Mouse (Mus musculus) brown adipose tissue, adult 24 weeks (tissue): ENCODE data around the gene Nrxn2. TPM values are rescaled to one million over a fixed set of nuclear protein-coding genes. Genes with fewer than 3 reads are reported as not detected.

Experiments
- H3K27ac ChIP-seq: fragments of 200-500 bp; replicated peaks from 2 replicates; pipeline ENCODE4 v1.5.1; 2012; ENCODE audit warnings: low read depth, mild to moderate bottlenecking, low read length
- H3K4me1 ChIP-seq: fragments of 200-500 bp; 2 replicates; pipeline ENCODE4 v1.6.1; 2012; ENCODE audit warnings: low read length, mixed read lengths; ENCODE audit not compliant: control insufficient read depth, insufficient read depth, insufficient read length
- H3K4me3 ChIP-seq: fragments of 200-500 bp; 2 replicates; pipeline ENCODE4 v1.5.1; 2012; ENCODE audit warnings: low read depth, mild to moderate bottlenecking, low read length, moderate library complexity; ENCODE audit not compliant: insufficient read depth
- polyA plus RNA-seq: library from polyadenylated mRNA; stranded (reverse); fragments of >200 nt; gene quantifications from 2 replicates; pipeline ENCODE4 v1.2.4, GENCODE M21; 2012; ENCODE audit not compliant: missing spikeins, insufficient read depth, insufficient read length

The Nrxn2 gene
- polyA plus RNA-seq, 1 experiment = 1.1 TPM

DNA sequence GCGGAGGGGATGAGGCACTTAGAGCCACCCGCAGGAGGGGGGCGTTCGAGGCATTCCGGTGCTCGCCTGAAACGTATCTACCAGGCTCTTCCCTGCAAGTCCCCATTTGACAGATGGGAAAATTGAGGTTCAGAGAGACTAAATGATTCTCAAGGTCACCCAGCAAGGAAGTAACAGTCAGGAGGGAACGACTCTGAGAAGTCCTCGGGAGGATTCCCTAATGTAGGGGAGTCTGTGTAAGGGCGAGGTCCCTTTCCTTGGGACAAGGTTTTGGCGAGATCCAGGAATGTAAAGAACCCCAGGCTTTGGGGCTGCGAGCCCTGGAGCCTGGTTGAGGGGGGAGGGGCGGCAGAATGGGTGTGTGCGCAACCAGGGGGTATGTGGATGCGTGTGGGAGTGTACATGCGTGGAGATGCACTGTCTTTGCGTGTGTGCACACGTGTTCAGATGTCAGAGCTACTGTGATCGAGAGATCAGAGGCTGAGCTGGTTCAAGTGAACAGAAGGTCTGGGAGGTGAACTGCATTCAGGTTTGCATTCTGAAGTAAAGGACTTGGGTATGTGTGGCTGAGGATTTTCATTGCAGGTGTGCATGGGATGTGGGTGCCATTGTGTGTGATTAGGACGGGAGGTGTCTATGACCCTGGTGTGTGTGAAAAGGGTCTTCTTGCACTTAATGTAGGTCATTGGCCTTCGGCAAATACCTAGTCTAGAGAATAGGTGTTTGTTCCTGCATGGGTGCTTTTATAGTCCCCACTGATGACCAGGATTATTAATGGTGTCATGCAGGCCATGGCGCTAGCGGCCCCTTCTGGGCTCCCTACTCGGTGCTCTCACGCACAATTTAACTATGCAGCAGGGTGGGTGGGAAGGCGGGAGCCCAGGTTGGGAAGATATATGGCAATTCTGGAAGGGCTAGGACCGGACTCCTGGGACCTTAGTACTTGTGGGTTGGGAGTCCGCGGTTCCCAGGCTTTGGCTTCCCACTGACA is 18.1 kb upstream of the Nrxn2 start:
- Histone ChIP-seq H3K4me3 (peak overlapping the region; percentile 78), H3K27ac (peak overlapping the region; percentile 85), H3K4me1 (peaks cover 2% of the 10 kb centered on the region; the same call in 1 of the 2 replicates)

DNA sequence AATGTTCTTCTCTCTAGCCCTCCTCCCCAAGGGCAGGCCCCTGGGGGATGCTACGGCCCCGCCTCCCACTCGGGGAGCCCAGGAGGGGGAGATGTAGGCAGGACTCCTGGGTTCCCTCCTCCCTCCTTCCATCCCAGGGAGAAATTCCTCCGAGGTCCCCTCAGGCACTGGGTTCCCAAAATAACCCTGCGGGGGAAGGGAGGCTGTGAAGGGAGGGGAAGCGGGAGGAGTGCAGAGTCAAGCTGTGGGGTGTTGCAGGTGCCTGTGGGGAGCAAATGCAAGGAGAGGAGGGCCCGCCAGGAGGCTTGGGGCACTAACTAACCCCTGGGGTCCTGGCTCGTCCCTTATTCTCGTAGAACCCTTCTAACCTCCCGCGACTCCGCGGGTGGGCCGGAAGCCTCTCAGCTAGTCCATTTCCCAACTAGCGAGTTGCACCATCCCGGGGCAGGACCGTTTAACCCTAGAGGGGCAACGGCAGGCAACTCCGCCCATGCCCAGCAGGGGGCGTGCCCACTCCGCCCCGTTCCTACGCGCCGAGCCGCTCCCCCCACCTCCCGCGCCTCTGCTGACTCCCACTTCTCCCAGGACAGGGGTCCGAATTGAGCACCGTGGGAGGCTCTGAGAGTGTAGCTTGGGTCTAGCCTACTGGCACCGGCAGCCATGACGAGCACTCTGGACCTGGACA is 17.3 kb upstream of the Nrxn2 start:
- peak overlapping the region; percentile 78 for H3K4me3 ChIP-seq
- H3K4me1 ChIP-seq = peaks cover 2% of the 10 kb centered on the region; the same call in 1 of the 2 replicates
- H3K27ac ChIP-seq = peak overlapping the region; percentile 80

DNA sequence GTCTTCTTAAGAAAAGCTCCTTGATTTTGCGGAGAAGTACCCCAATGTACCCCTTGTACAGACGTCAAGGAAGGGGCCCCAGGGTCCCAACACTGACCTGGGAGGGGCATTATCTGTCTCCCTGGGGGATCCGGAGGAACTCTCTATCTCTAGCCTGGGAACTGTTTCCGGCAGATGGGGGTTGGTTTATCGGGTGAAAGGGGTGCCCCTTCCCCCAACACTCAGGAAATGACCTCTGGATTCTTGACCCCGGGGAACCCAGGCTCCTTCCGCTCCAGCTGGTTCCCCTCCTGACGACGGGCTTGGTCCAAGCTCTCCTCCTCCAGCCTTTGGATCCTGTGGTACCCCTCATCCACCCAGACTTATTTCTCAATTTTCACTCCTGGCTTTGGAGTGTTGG is 16.6 kb upstream of the Nrxn2 start:
- Histone ChIP-seq H3K4me3 (peak overlapping the region; percentile 78), H3K27ac (peak overlapping the region; percentile 71), H3K4me1 (peaks cover 2% of the 10 kb centered on the region; the same call in 1 of the 2 replicates)

DNA sequence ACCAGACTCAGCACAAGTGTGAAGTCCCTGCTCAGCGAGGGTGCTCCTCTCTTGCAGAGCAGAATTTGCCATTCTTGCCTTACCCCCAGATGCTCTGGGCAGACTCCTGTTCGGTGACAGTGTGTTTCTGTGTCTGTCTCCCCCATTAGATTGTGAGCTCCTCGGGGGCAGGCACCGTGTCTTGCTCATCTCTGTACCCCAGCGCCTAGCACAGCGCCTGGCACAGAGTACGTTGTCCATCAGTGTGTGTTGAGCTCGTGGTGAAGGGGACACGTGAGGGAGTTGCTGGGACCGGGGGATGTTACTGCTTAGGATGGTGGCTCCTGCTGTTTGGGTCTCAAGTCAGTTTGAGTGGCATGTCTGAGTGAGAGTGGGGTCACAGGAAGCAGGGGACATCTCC is 14.7 kb upstream of the Nrxn2 start:
- no peak overlapping the region for H3K4me3 ChIP-seq
- H3K27ac ChIP-seq = no peak overlapping the region
- no peaks in the 10 kb centered on the region; the same call in 1 of the 2 replicates for H3K4me1 ChIP-seq

DNA sequence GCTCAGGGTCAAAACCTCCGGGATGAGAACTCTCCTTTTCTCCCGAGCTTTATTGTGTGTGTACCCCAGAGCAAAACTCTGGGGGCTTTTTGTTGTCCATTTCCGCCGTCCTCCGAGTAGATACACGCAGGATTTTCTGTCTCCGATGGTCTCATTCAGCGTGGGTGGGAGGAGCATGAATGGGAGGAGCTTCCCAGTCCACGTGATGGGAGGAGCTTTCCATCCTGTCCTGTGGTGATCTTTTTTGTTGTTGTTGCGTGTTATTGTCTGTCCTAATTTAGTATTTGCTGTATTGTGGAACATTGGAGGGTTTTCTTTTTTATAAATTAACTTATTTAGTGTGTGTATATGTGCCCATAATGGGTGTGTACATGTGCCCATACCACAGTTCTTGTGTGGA is 13.1 kb upstream of the Nrxn2 start:
- H3K27ac ChIP-seq = no peak overlapping the region
- H3K4me1 ChIP-seq = no peaks in the 10 kb centered on the region; the same call in 1 of the 2 replicates
- H3K4me3 ChIP-seq = no peak overlapping the region

DNA sequence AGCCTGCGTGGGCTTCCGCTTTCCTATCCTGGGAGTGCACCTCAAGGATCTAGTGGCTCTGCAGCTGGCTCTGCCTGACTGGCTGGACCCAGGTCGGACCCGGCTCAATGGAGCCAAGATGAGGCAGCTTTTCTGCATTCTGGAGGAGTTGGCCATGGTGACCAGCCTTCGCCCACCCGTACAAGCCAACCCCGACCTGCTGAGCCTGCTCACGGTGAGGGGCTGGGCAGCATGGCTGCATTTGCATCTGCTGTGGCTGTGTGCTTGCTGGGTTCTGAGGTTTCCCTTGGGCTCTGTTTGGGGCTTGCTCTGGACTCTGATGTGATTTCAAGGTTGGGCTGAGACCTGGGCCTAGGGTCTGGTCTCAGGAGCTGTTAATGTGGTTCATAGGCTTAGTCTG is 11.4 kb upstream of the Nrxn2 start:
- Histone ChIP-seq H3K4me1 (no peaks in the 10 kb centered on the region; the same call in 1 of the 2 replicates), H3K4me3 (no peak overlapping the region)

DNA sequence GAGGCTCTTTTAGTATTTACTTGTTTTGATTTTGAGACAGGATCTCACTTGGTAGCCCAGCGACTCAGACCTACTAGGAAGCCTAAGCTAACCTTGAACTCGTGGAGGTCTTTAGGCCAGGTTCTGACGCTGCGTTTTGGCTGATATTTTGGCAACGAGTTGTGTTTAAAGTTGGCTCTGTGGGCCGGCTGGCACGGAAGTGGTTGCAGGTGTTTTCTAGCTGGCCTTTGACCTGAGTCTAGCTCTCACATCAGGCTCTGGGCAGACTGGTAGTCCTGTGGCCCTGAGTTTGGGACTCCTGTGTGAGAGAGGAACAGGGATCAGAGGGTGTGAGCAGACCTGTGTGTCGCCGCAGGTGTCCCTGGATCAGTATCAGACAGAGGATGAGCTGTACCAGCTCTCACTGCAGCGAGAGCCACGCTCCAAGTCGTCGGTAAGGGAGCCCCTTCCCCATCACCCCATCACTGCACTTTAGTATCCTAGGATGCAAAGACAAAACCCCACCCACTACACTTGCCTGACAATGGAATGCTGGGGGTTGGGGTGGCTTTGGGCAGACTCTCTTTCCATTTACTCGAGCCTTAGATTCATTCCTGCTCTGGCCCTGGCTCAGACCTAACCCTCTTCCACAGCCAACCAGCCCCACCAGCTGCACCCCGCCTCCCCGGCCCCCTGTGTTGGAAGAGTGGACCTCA is 10.6 kb upstream of the Nrxn2 start:
- Histone ChIP-seq H3K27ac (no peak overlapping the region), H3K4me1 (no peaks in the 10 kb centered on the region; the same call in 1 of the 2 replicates), H3K4me3 (no peak overlapping the region)

More for the DNA sequence above, 11.4 kb upstream of the Nrxn2 start:
- H3K27ac ChIP-seq = no peak overlapping the region

DNA sequence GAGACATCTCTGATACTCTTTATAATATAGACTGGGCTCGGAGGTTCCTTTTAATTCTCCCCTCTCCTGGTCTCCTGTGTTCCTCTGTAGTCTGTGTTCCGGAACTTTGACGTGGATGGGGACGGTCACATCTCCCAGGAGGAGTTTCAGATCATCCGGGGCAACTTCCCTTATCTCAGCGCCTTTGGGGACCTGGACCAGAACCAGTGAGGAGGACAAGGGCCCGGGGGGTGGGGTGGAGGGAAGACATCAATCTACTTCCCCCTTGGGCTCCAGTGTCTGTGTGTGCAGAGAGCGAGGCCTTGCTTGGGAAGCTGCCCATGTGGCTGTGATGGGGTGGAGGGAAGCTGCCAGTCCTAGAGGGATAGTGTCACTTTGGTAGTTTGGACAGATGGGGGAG is 9.8 kb upstream of the Nrxn2 start:
- Histone ChIP-seq H3K4me3 (no peak overlapping the region), H3K4me1 (no peaks in the 10 kb centered on the region; the same call in 1 of the 2 replicates)

DNA sequence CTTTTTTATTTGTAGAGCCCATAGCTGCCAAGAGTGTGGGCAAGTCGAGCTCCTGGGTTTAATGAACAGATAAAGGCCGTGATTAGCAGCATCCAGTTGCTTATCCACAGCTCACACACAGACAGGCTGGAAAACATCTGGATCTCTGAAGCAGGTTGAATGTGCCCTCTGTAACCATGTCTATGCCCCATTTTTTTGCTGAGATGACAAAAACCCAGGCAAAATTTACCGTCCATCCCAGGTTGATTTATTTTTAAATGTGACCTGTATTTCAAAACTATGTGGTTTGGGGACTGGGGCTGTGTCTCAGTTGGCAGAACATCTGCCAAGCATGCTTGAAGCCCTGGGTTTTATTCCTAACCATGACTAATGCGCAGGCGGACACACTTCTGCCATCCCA is 9.4 kb upstream of the Nrxn2 start:
- Histone ChIP-seq H3K4me3 (no peak overlapping the region), H3K27ac (no peak overlapping the region), H3K4me1 (no peaks in the 10 kb centered on the region; the same call in 1 of the 2 replicates)

More for the DNA sequence above, 9.8 kb upstream of the Nrxn2 start:
- H3K27ac ChIP-seq = no peak overlapping the region; the same call in 1 of the 2 replicates

DNA sequence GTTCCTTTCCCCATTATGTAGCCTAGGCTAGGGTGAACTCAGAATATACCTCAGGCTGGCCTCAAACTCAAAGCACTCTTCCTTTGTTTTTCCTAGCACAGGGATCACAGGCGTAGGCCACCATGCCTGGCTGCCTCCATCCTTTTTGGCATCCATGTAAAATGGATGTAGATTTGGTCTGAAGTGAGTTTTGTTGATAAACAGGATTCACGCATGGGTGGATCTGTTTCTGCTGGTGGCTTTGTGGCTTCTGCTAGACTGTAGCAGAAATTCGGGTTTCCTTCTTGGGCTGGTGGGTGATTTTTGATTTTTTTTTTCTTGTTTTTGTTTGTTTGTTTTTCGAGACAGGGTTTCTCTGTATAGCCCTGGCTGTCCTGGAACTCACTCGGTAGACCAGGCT is 8.6 kb upstream of the Nrxn2 start:
- Histone ChIP-seq H3K4me3 (no peak overlapping the region), H3K27ac (no peak overlapping the region), H3K4me1 (no peaks in the 10 kb centered on the region; the same call in 1 of the 2 replicates)

DNA sequence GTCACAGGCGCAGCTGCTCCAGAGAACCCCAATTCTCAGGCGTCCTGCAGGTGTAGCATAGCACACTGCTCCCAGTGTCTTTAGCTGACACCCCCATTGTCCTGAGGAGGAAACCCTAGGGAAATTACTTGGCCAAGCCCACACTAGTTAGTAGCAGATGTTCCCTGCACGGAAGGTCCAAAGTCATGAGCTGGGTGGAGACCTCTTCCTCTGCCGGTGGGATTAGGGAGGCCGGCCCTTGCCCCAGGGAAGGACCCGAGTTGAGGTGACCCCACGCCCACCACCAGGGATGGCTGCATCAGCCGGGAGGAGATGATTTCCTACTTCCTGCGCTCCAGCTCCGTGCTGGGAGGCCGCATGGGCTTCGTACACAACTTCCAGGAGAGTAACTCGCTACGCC is 5.7 kb upstream of the Nrxn2 start:
- Histone ChIP-seq H3K4me3 (peak overlapping the region; percentile 21; the same call in 1 of the 2 replicates), H3K4me1 (no peaks in the 10 kb centered on the region; the same call in 1 of the 2 replicates), H3K27ac (no peak overlapping the region)

DNA sequence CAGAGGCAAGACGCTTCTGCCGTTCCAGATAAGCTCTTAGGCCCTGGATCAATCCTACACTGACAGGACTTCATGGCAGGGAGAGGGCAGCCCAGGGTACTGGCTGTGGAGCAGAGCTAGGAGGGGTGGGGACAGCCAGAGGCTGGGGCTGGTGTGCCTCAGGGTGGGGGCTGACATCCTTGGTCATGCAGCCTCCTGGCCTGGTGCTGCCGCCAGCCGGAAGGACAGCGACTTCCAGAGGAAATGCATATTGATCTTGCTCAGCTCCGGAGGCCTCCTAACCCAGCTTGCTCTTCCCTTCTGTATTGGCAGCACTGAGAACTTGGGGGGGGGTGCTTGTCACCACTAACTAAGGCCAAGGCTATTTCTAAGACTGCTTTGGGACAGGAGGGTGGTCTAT is 3.1 kb upstream of the Nrxn2 start:
- Histone ChIP-seq H3K27ac (no peak overlapping the region), H3K4me1 (no peaks in the 10 kb centered on the region), H3K4me3 (no peak overlapping the region)

DNA sequence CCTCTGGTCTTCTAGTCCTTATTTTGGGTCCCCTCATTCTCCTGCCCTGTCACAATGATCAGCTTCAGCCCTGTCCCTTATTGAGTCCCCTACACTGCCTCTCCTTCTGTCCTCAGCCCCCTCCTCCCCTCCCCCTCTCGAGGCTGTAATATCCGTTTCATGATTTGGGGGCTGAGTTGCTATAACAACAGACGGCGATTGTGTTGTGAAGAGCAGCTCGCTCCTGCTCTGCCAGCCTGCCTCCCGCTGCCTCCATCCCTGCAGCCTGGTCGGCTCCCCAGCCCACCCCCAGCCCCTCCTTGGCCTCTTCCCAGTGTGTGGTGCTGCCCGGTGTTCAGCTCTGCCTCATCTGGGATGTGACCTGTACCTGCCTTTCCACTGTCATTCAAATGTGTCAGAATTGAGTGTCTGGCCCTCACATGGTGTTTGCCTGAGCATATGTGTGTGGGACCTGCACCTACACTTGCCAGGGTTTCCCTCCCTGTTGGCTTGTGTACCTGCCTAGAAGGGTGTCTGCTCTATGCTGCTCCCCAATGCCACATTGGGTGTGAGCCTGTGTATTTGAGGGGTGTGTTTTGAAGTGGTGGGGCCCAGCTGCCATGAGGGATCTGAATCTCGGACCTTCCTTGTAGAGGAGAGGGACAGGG is 2.3 kb upstream of the Nrxn2 start:
- no peaks in the 10 kb centered on the region for H3K4me1 ChIP-seq
- H3K4me3 ChIP-seq = no peak overlapping the region
- no peak overlapping the region for H3K27ac ChIP-seq

DNA sequence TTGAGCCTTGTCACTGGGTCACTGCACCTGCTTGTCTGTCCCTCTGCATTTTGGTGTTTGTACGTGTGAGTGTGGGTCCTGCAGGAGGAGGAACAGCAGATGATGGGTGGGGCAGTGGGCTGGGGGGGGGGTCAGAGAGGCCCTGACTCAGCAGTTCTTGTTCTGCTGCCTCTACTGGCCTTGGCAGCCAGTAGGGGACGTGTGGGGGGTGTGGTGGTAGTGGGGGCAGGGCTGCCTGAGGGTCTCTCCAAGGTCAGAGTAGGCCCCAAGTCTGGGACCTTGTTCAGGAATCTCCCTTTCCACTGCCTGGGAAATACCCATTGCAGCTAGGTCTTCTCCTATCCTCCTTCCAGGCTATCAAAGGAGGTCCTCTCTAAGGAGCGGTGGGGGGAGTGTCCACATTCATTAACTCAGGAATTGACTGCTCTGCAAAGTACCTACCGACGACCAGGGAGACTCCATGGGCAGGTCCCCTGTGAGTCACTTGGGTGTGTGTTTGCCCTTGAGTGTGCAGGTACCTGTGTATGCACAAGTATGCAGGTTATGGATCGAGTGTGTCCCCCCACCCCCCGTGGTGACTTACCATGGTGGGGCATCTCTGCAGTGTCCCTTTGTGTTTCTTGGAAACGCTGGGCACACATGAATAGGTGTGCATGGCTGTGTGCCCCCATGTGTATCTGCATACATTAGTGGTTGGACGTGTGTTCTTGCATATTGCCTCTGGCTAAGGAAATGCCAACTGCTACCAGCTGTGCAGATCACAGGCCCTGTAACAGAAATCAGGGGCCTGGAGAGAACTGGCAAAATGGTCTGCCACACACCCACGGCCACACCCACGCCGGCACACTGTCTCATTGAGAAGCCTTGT is 1.4 kb upstream of the Nrxn2 start:
- Histone ChIP-seq H3K4me3 (no peak overlapping the region), H3K4me1 (no peaks in the 10 kb centered on the region), H3K27ac (no peak overlapping the region)
